Mouse (Mus musculus) lung, embryonic 14.5 days (tissue): ENCODE measurements around the gene Bcl2. TPM values are rescaled to one million over a fixed set of nuclear protein-coding genes. Genes with fewer than 3 reads are reported as not detected.

ENCODE experiments used
- ATAC-seq: fragments of 200-750 bp; cut with Nextera tagmentation; 2 replicates; pipeline ENCODE4 v1.8.0; 2017; ENCODE audit warnings: mild to moderate bottlenecking, moderate TSS enrichment, moderate library complexity; ENCODE audit not compliant: insufficient read depth
- DNase-seq: peaks from one replicate; pipeline ENCODE4 v3.0.0-alpha.2; 2015
- H3K27ac ChIP-seq: fragments of 300-500 bp; sonication (generic); 2 replicates; pipeline ENCODE4 v1.5.1; 2014; ENCODE audit warnings: low read depth, mild to moderate bottlenecking, moderate library complexity
- H3K27me3 ChIP-seq: fragments of 300-500 bp; sonication (generic); 2 replicates; pipeline ENCODE4 v1.6.1; 2014; ENCODE audit warnings: low read length, control low read depth; ENCODE audit not compliant: insufficient read depth
- H3K36me3 ChIP-seq: fragments of 300-500 bp; sonication (generic); 2 replicates; pipeline ENCODE4 v1.6.1; 2014; ENCODE audit warnings: control low read depth; ENCODE audit not compliant: insufficient read depth
- H3K4me1 ChIP-seq: fragments of 300-500 bp; sonication (generic); 2 replicates; pipeline ENCODE4 v1.6.1; 2014; ENCODE audit warnings: antibody characterized with exemption, control low read depth; ENCODE audit not compliant: insufficient read depth
- H3K4me2 ChIP-seq: fragments of 300-500 bp; sonication (generic); 2 replicates; pipeline ENCODE4 v1.6.1; 2014; ENCODE audit warnings: mild to moderate bottlenecking
- H3K4me3 ChIP-seq: fragments of 300-500 bp; sonication (generic); 2 replicates; pipeline ENCODE4 v1.5.1; 2014; ENCODE audit warnings: low read depth, low read length
- H3K9ac ChIP-seq: fragments of 300-500 bp; sonication (generic); 2 replicates; pipeline ENCODE4 v1.6.1; 2014
- H3K9me3 ChIP-seq: fragments of 300-500 bp; sonication (generic); 2 replicates; pipeline ENCODE4 v1.6.1; 2016; ENCODE audit warnings: low read depth, low read length, control low read depth
- CTCF ChIP-seq: IDR thresholded peaks from 2 replicates; pipeline ENCODE4 v1.5.1; 2016; ENCODE audit warnings: antibody characterized with exemption, low read depth
- WGBS: fragments of 180-500 bp; shearing (Covaris S2); extraction: QIAGEN DNeasy Blood & Tissue Kit; methylation state at CpG from one replicate; pipeline ENCODE4 v1.1.7; 2014; 5-methylcytosine and 5-hydroxymethylcytosine counted together
- polyA plus RNA-seq: library from polyadenylated mRNA; unstranded; fragments of >200 nt; fragmentation: Nextera tagmentation; extraction: Ambion mirVana; gene quantifications from 2 replicates; pipeline ENCODE4 v1.2.1, GENCODE M21; 2014

Bcl2 gene
- polyA plus RNA-seq, 1 experiment from 2014 or later: 16.5 TPM

DNA sequence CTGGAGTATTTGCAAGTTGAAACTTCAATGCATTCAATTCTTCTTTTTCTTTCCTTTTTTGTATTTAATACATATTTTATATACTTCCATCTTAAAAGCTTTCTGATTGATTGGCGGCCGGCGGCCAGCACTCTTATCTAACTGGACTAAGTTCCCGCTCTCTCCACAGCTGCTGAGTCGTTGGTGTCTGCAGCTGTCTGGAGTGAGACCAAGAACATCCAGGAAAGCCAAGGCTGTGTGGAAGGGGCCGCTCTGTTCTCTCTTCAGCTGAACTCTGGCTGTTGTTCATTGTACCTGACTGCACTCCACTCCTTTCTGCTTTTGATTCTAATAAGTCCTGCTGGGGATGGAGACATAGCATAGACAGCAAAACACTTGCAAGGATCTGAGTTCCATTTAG is 190.3 kb downstream of the Bcl2 start:
- Histone ChIP-seq H3K9me3 (no peaks in the 10 kb centered on the region), H3K4me1 (peaks cover 19% of the 10 kb centered on the region; the same call in 1 of the 2 replicates), H3K4me3 (no peak overlapping the region), H3K9ac (no peak overlapping the region), H3K36me3 (no peaks in the 10 kb centered on the region), H3K4me2 (no peak overlapping the region), H3K27ac (no peak overlapping the region), H3K27me3 (no peaks in the 10 kb centered on the region)
- DNase-seq: peak; percentile 81
- ATAC-seq: peak; percentile 79; the same call in 1 of the 2 replicates
- 42% methylated on average over 6 of the region's 6 CpGs for WGBS
- TF ChIP-seq CTCF: no peak

DNA sequence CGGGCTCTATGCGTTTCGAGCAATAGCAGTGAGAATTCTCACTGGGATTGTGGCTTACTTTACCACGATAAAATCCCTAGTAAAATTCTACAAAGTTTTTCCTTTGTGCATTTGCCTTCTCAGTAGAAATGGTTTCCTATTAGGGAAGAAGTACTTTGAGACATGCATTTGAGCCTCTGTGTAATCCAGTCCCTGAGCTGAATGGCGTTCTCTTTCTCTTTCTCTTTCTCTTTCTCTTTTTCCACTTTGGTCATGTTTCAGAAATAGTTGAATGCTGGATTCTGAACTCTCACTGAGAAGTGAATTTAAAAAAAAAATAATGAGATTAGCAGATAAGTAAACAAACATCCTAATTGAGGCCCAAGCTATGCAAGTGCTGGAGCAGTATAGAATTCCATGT is 191.1 kb downstream of the Bcl2 start:
- DNase-seq (no peak), ATAC-seq (no peak)
- Histone ChIP-seq H3K27ac (no peak overlapping the region), H3K4me3 (no peak overlapping the region), H3K4me2 (no peak overlapping the region), H3K4me1 (peaks cover 19% of the 10 kb centered on the region), H3K9me3 (no peaks in the 10 kb centered on the region), H3K36me3 (no peaks in the 10 kb centered on the region), H3K9ac (no peak overlapping the region), H3K27me3 (no peaks in the 10 kb centered on the region)
- TF ChIP-seq CTCF: no peak
- WGBS: 91% methylated on average over 5 of the region's 5 CpGs

DNA sequence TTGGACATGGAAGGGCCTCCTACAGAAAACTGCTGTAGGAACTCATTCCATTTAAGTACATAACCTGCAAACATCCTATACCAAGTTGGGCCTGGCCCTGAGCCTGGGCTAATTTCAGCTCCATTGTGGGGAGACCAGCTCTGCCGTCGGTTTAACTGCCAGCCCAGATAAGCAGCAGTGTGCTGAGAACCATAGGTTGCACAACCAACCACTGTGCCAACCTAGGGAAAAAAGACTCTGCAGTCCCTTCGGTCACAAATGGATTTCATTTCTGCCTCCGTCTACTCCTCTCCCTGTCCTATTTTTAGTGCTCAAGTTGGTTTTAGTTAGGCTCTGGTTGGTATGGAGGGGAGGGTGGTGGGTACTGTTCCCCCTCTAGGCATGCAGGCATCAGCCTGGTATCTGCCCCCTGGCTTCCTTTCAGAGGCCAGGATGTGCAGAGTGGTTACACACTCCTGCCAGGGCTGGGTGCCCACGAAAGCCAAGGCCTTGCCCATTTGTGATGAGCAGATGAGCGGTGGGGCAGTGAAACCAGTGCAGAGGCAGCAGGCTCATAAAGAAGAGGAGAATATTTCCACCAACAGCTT is 196.4 kb downstream of the Bcl2 start:
- Histone ChIP-seq H3K9ac (no peak overlapping the region), H3K4me3 (no peak overlapping the region), H3K27ac (no peak overlapping the region), H3K4me2 (no peak overlapping the region), H3K27me3 (no peaks in the 10 kb centered on the region), H3K9me3 (no peaks in the 10 kb centered on the region), H3K36me3 (no peaks in the 10 kb centered on the region), H3K4me1 (peaks cover 3% of the 10 kb centered on the region)
- no peak for DNase-seq
- ATAC-seq: no peak
- 81% methylated on average over 6 of the region's 6 CpGs for WGBS
- no peak for TF ChIP-seq CTCF

DNA sequence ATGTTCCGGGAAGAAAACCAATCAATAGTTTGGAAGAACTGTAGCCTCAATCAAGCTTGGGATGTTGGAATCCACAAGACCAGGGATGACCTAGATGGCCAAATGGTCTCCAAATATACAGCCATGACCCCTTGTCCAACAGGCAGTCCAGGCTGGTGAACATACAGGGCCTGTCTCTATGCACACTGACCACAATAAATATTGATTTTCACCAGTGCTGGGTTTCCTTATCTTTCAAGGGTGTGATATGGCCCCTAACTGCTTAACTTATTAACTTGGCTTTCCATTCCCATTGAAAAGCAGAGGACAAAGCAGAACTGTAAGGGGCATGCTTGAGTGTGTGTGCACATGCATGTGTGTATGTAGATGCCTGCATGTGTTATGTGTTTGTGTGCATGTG is 197.0 kb downstream of the Bcl2 start:
- H3K9me3 ChIP-seq: no peaks in the 10 kb centered on the region
- no peak overlapping the region for H3K4me3 ChIP-seq
- no peak overlapping the region for H3K4me2 ChIP-seq
- H3K36me3 ChIP-seq: no peaks in the 10 kb centered on the region
- ATAC-seq: no peak
- peaks cover 3% of the 10 kb centered on the region for H3K4me1 ChIP-seq
- H3K9ac ChIP-seq: no peak overlapping the region
- no peak overlapping the region for H3K27ac ChIP-seq
- TF ChIP-seq CTCF: no peak
- DNase-seq: no peak
- no peaks in the 10 kb centered on the region for H3K27me3 ChIP-seq
- 77% methylated on average over 1 of the region's 1 CpGs for WGBS

DNA sequence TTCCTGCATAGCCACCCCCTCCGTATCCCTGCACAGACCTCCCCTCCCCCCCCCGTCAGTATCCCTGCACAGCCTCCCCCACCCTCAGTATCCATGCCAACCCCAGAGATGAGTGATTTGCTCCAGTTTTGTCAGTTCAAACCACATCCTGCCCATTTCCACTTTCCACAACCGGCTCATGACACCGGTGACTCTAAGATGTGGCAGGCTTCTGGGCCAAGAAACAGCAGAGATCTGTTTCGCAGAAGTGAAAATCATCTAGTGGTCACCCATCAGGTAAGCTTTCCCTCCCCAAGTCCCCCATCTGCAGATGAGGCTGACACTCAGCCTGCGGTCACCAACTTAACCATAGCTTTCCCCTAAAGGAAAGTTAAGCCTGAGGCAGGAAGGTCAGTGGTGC is 198.5 kb downstream of the Bcl2 start:
- no peak for ATAC-seq
- no peak overlapping the region for H3K4me3 ChIP-seq
- no peaks in the 10 kb centered on the region for H3K27me3 ChIP-seq
- H3K36me3 ChIP-seq: no peaks in the 10 kb centered on the region
- 73% methylated on average over 6 of the region's 6 CpGs for WGBS
- H3K27ac ChIP-seq: no peak overlapping the region
- peaks cover 3% of the 10 kb centered on the region for H3K4me1 ChIP-seq
- no peak for TF ChIP-seq CTCF
- H3K9me3 ChIP-seq: no peaks in the 10 kb centered on the region
- no peak overlapping the region for H3K9ac ChIP-seq
- DNase-seq: no peak
- no peak overlapping the region for H3K4me2 ChIP-seq

DNA sequence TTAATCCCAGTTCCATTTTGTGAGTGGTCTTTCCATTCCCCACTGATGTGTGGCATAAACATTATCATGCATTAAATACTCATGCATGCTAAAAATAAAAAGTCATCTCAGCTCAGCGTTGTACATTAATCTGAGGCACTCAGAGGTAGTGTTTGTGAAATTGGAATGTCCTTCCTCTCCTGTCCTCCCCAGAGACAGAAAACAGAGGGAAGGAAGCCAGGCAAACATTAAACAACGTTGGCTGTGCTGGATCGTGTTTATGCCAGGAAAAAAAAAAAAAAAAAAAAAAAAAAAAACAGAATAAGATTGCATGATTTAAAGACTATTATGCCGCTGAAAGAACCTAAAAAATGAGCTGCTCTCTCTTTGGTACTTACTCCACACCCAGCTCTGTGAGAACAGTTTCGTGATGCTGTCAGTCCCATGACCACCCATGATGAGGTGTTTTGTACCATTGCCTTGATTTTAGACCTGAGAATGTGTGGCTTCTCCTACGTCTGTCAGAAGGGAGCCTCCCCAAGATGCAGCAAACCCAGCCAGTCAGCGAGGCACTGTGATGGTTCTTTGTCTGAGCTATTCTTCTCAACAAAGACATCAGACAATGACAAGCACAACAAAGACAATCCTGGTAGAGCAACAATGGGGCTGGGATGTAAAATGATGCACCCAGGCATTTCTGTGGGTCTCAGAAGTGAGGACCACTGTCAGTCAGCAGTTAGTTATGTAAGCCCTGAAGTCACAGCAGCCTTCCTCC is 200.0 kb downstream of the Bcl2 start:
- Histone ChIP-seq H3K27me3 (no peaks in the 10 kb centered on the region), H3K9me3 (no peaks in the 10 kb centered on the region), H3K4me1 (peaks cover 3% of the 10 kb centered on the region), H3K4me2 (no peak overlapping the region), H3K27ac (peak overlapping the region; percentile 66), H3K9ac (no peak overlapping the region), H3K36me3 (no peaks in the 10 kb centered on the region), H3K4me3 (no peak overlapping the region)
- WGBS: 24% methylated on average over 7 of the region's 7 CpGs
- TF ChIP-seq CTCF: no peak
- DNase-seq (peak; percentile 78), ATAC-seq (peak; percentile 67)

DNA sequence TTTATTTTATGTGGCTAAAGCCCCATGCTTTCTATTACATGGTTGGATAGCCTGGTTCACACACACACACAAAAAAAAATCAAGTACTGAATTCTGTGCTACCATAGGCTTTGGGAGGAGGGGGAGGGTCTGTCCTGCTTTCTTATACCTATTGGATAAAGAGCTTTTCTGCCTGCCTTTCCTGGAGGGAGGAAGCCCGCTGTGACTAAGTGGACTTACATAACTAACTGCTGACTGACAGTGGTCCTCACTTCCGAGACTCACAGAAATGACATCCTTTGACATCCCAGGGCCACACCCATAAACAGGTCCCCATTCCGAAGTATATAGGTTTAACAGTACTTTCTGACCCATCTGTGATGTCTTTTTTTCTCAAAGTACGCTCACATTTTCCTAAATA is 200.6 kb downstream of the Bcl2 start:
- H3K9me3 ChIP-seq: no peaks in the 10 kb centered on the region
- no peak overlapping the region for H3K27ac ChIP-seq
- no peak overlapping the region for H3K9ac ChIP-seq
- WGBS: 53% methylated on average over 4 of the region's 4 CpGs
- peaks cover 3% of the 10 kb centered on the region for H3K4me1 ChIP-seq
- no peak for TF ChIP-seq CTCF
- no peak overlapping the region for H3K4me2 ChIP-seq
- 0 out of 2 replicates have a peak, but pooled peaks have one; percentile 7 for ATAC-seq
- H3K4me3 ChIP-seq: no peak overlapping the region
- no peaks in the 10 kb centered on the region for H3K36me3 ChIP-seq
- no peaks in the 10 kb centered on the region for H3K27me3 ChIP-seq
- no peak for DNase-seq
